In genomic region chr3:144023058-144023457, GRCm38 (mm10) we compare ENCODE assay signal across 29 mouse cellular contexts.
DNase-seq lines count a peak whose midpoint lies in the region; ATAC-seq and TF ChIP-seq lines count a peak whose summit lies in the region.
"Had no signal": no experiment of that assay in that cellular context is flagged by ENCODE, and none has a peak within 500 bp of the region (broad histone marks: within the 10 kb centered on the region; RNA-seq: fewer than 3 reads in every experiment).

No protein-coding gene starts in this region.

- no peak overlapping the region for H3K4me3 ChIP-seq in left cerebral cortex, adult 2 months
- no peak overlapping the region for H3K4me3 ChIP-seq in intestine, embryonic 15.5 days (replicated peaks)
- H3K4me3 ChIP-seq: embryonic facial prominence, embryonic 13.5 days; embryonic facial prominence, embryonic 15.5 days; erythroblast, embryonic 14.5 days; forebrain, embryonic 10.5 days; forebrain, embryonic 12.5 days had no signal

- peak; percentile 64 for ATAC-seq in frontal cortex, adult (ENCODE audit: low TSS enrichment)
- no peak for ATAC-seq in intestine, embryonic 15.5 days
- ATAC-seq: activated CD4-positive, CD25-positive, alpha-beta regulatory T cell, adult 4 months; CD4-positive, CD25-positive, alpha-beta regulatory T cell, adult 4 months; forebrain, embryonic 14.5 days; forebrain, embryonic 16.5 days; Patski had no signal

- no peak overlapping the region for H3K4me2 ChIP-seq in intestine, embryonic 15.5 days (replicated peaks)
- H3K4me2 ChIP-seq: embryonic facial prominence, embryonic 13.5 days; embryonic facial prominence, embryonic 15.5 days; forebrain, embryonic 12.5 days had no signal

- 81% methylated on average over 3 of the region's 3 CpGs for WGBS in intestine, embryonic 15.5 days

- no peaks in the 10 kb centered on the region for H3K9me3 ChIP-seq in intestine, embryonic 15.5 days
- H3K9me3 ChIP-seq: embryonic facial prominence, embryonic 13.5 days; embryonic facial prominence, embryonic 15.5 days; forebrain, embryonic 10.5 days; forebrain, embryonic 12.5 days had no signal

- DNase-seq in frontal cortex, postnatal 25 days (ENCODE audit: low spot score in 2 of 2), result no peak
- no peak for DNase-seq in left cerebral cortex, adult 2 months (ENCODE audit: extremely low spot score in 1 of 2, low spot score in 2 of 2)
- no peak for DNase-seq in left cerebral cortex, postnatal 36 days (ENCODE audit: low spot score in 2 of 2)
- DNase-seq in brain, adult 2 months (ENCODE audit: low read depth, low spot score), result peak; percentile 38
- DNase-seq: adrenal gland, adult 8-10 months; adrenal gland, postnatal 14 days; adrenal gland, postnatal 36 days; B cell, adult 2 months; cerebellum, adult 11 months; cerebellum, adult 18-20 months; cerebellum, adult 8-10 months; cerebellum, adult 9-11 months; cerebellum, postnatal 14 days; cerebellum, postnatal 36 days; embryo, embryonic 11 days had no signal

- H3K9ac ChIP-seq in intestine, embryonic 15.5 days, result no peak overlapping the region
- H3K9ac ChIP-seq: embryonic facial prominence, embryonic 13.5 days; embryonic facial prominence, embryonic 15.5 days; forebrain, embryonic 12.5 days had no signal

- H3K4me1 ChIP-seq in intestine, embryonic 15.5 days (replicated peaks), result no peaks in the 10 kb centered on the region
- H3K4me1 ChIP-seq: embryonic facial prominence, embryonic 15.5 days; forebrain, embryonic 12.5 days had no signal

- TF ChIP-seq CTCF in left cerebral cortex, adult 2 months (IDR thresholded peaks at IDR 0.05), result no peak

- peak overlapping the region; percentile 38; the same call in 1 of the 2 replicates for H3K27ac ChIP-seq in left cerebral cortex, adult 2 months
- no peak overlapping the region for H3K27ac ChIP-seq in intestine, embryonic 15.5 days
- H3K27ac ChIP-seq: embryonic facial prominence, embryonic 13.5 days; embryonic facial prominence, embryonic 15.5 days; forebrain, embryonic 10.5 days; forebrain, embryonic 12.5 days had no signal

- intact Hi-C loops in left cerebral cortex, adult 2 months (cut with DNase I), result loop anchor here (5.0 to 10.0 kb wide), 3 partner anchors 164 to 708 kb away; no protein-coding TSS in a partner anchor
- intact Hi-C loops in left cerebral cortex, postnatal 36 days (cut with DNase I), result no loop called here

- no peaks in the 10 kb centered on the region for H3K36me3 ChIP-seq in intestine, embryonic 15.5 days
- H3K36me3 ChIP-seq: embryonic facial prominence, embryonic 13.5 days; embryonic facial prominence, embryonic 15.5 days; forebrain, embryonic 10.5 days; forebrain, embryonic 12.5 days; G1E had no signal

- H3K27me3 ChIP-seq in intestine, embryonic 15.5 days (replicated peaks), result no peaks in the 10 kb centered on the region
- H3K27me3 ChIP-seq: CH12.LX; embryonic facial prominence, embryonic 13.5 days; embryonic facial prominence, embryonic 15.5 days; forebrain, embryonic 12.5 days; Patski had no signal
